Mouse (Mus musculus) lung, postnatal 0 days (tissue): ENCODE data around the gene Pard3.

ENCODE experiments used
- CTCF ChIP-seq: IDR thresholded peaks from 2 replicates; pipeline ENCODE4 v1.5.1; 2016; ENCODE audit warnings: antibody characterized with exemption, mild to moderate bottlenecking
- EP300 ChIP-seq: IDR thresholded peaks from 2 replicates; pipeline ENCODE4 v1.6.1; 2016; ENCODE audit warnings: antibody characterized with exemption, mild to moderate bottlenecking, control low read depth

- TF ChIP-seq CTCF (no peak), EP300 (no peak)
Measured at GRCm38 (mm10) chr8:127579436-127579835, 515.7 kb downstream of the Pard3 start.
